ENCODE assay signal across 9 mouse cellular contexts in genomic region chr8:57409779-57410472, GRCm38 (mm10). TPM values are rescaled to one million over a fixed set of nuclear protein-coding genes. Genes with fewer than 3 reads are reported as not detected.
DNase-seq lines count a peak whose midpoint lies in the region; ATAC-seq and TF ChIP-seq lines count a peak whose summit lies in the region.
"Had no signal": no experiment of that assay in that cellular context is flagged by ENCODE, and none has a peak within 500 bp of the region (broad histone marks: within the 10 kb centered on the region; RNA-seq: fewer than 3 reads in every experiment).

No protein-coding gene starts in this region.

- no peak for TF ChIP-seq CTCF in layer of hippocampus, adult 2 months (conservative IDR thresholded peaks at IDR 0.05)
- TF ChIP-seq CTCF in small intestine, adult 2 months (IDR thresholded peaks at IDR 0.05; ENCODE audit: extremely low read depth, insufficient read length, insufficient replicate concordance, low read depth, low read length): no peak

- peak; percentile 14; the same call in 1 of the 2 replicates for ATAC-seq in forebrain, embryonic 11.5 days (replicated peaks; ENCODE audit: low FRiP score)
- ATAC-seq in intestine, embryonic 16.5 days: peak; percentile 85

- peaks cover 10% of the 10 kb centered on the region; the same call in 1 of the 2 replicates for H3K4me1 ChIP-seq in forebrain, embryonic 11.5 days (replicated peaks; ENCODE audit: control insufficient read depth, insufficient read depth, low read length)
- peaks cover 8% of the 10 kb centered on the region; the same call in 1 of the 2 replicates for H3K4me1 ChIP-seq in intestine, embryonic 16.5 days (ENCODE audit: control insufficient read depth, insufficient read depth, low read length)
- H3K4me1 ChIP-seq in small intestine, adult 2 months (ENCODE audit: control insufficient read depth, insufficient read depth, insufficient read length, low read length): peaks cover 5% of the 10 kb centered on the region; the same call in 1 of the 2 replicates

- no peak for TF ChIP-seq POLR2A in small intestine, adult 2 months (IDR thresholded peaks at IDR 0.05; ENCODE audit: low read depth, low read length)

- DNase-seq in layer of hippocampus, adult 2 months (ENCODE audit: low spot score in 2 of 2): no peak
- DNase-seq in layer of hippocampus, adult 8-10 months (ENCODE audit: low spot score in 2 of 2): no peak
- DNase-seq in forebrain, embryonic 11.5 days (ENCODE audit: low spot score): no peak
- DNase-seq in ovary, postnatal 10 days (ENCODE audit: low spot score): no peak
- DNase-seq in embryo, embryonic 10 days (ENCODE audit: low spot score): no peak
- DNase-seq: right cerebral cortex, postnatal 14 days had no signal

- peak overlapping the region; percentile 37 for H3K4me3 ChIP-seq in layer of hippocampus, adult 2 months
- H3K4me3 ChIP-seq in forebrain, embryonic 11.5 days (ENCODE audit: low read depth, low read length): peak overlapping the region; percentile 14; the same call in 1 of the 2 replicates
- H3K4me3 ChIP-seq in intestine, embryonic 16.5 days (ENCODE audit: low read length): peak overlapping the region; percentile 32
- peak overlapping the region; percentile 19; the same call in 1 of the 2 replicates for H3K4me3 ChIP-seq in small intestine, adult 2 months (ENCODE audit: low read depth, low read length)

- H3K27ac ChIP-seq in layer of hippocampus, adult 2 months: peak overlapping the region; percentile 33; the same call in 1 of the 2 replicates
- no peak overlapping the region for H3K27ac ChIP-seq in forebrain, embryonic 11.5 days (ENCODE audit: low read depth, low read length)
- H3K27ac ChIP-seq in intestine, embryonic 16.5 days (ENCODE audit: low read length): no peak overlapping the region
- H3K27ac ChIP-seq in small intestine, adult 2 months (ENCODE audit: insufficient read depth, low read depth, low read length): no peak overlapping the region
- H3K27ac ChIP-seq: macrophage had no signal

- H3K9ac ChIP-seq in forebrain, embryonic 11.5 days (ENCODE audit: low read length): peak overlapping the region; percentile 10; the same call in 1 of the 2 replicates
- H3K9ac ChIP-seq in intestine, embryonic 16.5 days (ENCODE audit: low read depth, low read length): no peak overlapping the region

- H3K27me3 ChIP-seq in forebrain, embryonic 11.5 days (ENCODE audit: control insufficient read depth, insufficient read depth, low read length): peaks cover 3% of the 10 kb centered on the region; the same call in 1 of the 2 replicates
- H3K27me3 ChIP-seq in intestine, embryonic 16.5 days (replicated peaks; ENCODE audit: control insufficient read depth, insufficient read depth, low read length): peaks cover 8% of the 10 kb centered on the region
- H3K27me3 ChIP-seq in small intestine, adult 2 months (ENCODE audit: control insufficient read depth, insufficient read depth, low read length): no peaks in the 10 kb centered on the region

- no peaks in the 10 kb centered on the region for H3K36me3 ChIP-seq in forebrain, embryonic 11.5 days (ENCODE audit: control insufficient read depth, insufficient read depth, low read length)
- H3K36me3 ChIP-seq in intestine, embryonic 16.5 days (ENCODE audit: control insufficient read depth, insufficient read depth, low read length): no peaks in the 10 kb centered on the region
- H3K36me3 ChIP-seq in small intestine, adult 2 months (ENCODE audit: control insufficient read depth, insufficient read depth, low read length): no peaks in the 10 kb centered on the region

- peak overlapping the region; percentile 48 for H3K4me2 ChIP-seq in forebrain, embryonic 11.5 days (ENCODE audit: low read depth, low read length, severe bottlenecking)
- H3K4me2 ChIP-seq in intestine, embryonic 16.5 days (ENCODE audit: low read depth, low read length): peak overlapping the region; percentile 42

- H3K9me3 ChIP-seq in forebrain, embryonic 11.5 days (ENCODE audit: control insufficient read depth, low read length): no peaks in the 10 kb centered on the region
- no peaks in the 10 kb centered on the region for H3K9me3 ChIP-seq in intestine, embryonic 16.5 days (ENCODE audit: control insufficient read depth, low read length)

- 13% methylated on average over 15 of the region's 15 CpGs for WGBS in forebrain, embryonic 11.5 days
- WGBS in intestine, embryonic 16.5 days: 30% methylated on average over 15 of the region's 15 CpGs
- WGBS in small intestine, adult 2 months: 22% methylated on average over 15 of the region's 15 CpGs

RNA-seq across cellular contexts. Expression of gene Scrg1, which starts 45.8 kb away (rescaled TPM):
- 10 to 100 TPM; 59.4 to 60.9 TPM for total RNA-seq in layer of hippocampus, adult 2 months (2021)
- 10 to 100 TPM; 53.6 to 76.8 (median 61.3) TPM for total RNA-seq in layer of hippocampus, adult 8-10 months (2022)
- not detected in 2 replicates for polyA plus RNA-seq in forebrain, embryonic 11.5 days (2014; fragmentation: Nextera tagmentation; extraction: Ambion mirVana)
- 0.27 TPM in 1 of 2 replicates, not detected in the other for polyA plus RNA-seq in intestine, embryonic 16.5 days (2015; fragmentation: Nextera tagmentation; extraction: Ambion mirVana)
- not detected in 2 replicates for polyA plus RNA-seq in small intestine, adult 2 months (2012; rRNA removed)
- polyA plus RNA-seq: macrophage had no signal
